Mouse (Mus musculus) heart, postnatal 0 days (tissue): ENCODE results near the gene Ephb2.

Experiments
- CTCF ChIP-seq: IDR thresholded peaks from 2 replicates; pipeline ENCODE4 v1.5.1; 2016; ENCODE audit warnings: antibody characterized with exemption, control low read depth, low read depth
- EP300 ChIP-seq: IDR thresholded peaks from 2 replicates; pipeline ENCODE4 v1.6.1; 2016; ENCODE audit warnings: antibody characterized with exemption, low read depth

GRCm38 (mm10) chr4:136754256-136754655 is 81.5 kb downstream of the Ephb2 start:
- TF ChIP-seq CTCF = no peak
- no peak for TF ChIP-seq EP300
